Mouse (Mus musculus): ENCODE data around the gene Espn.

DNA sequence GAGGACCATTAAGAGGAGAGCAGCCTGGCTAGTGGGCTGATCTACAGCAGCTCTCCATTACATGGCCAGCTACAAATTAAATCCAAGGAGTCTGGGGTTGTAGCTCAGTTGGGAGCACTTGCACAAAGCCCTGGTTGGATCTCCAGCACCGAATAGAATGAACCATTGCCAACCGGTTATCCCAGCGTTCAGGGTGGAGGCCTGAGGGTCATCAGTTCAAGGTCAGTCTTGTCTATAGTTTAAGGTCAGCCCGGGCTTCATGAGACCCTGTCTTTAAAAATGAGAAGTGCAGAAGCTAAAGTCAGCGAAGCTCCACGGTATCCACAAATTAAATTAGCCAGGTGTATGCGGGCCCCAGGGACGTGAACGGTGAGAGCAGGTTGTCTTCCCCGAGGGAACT lies 18.1 kb upstream of the Espn start:
- TF ChIP-seq POLR2A (IDR thresholded peaks at IDR 0.05; ENCODE audit: borderline replicate concordance, extremely low read depth, insufficient read depth, insufficient read length, poor library complexity, severe bottlenecking) = no peak
- TF ChIP-seq CTCF (IDR thresholded peaks at IDR 0.05; ENCODE audit: borderline replicate concordance, extremely low read depth, insufficient read depth, insufficient read length) = no peak

All from brain, embryonic 14.5 days (tissue).